Mouse (Mus musculus) liver, embryonic 16.5 days (tissue): Measurements from ENCODE around the gene Cfap221. TPM values are rescaled to one million over a fixed set of nuclear protein-coding genes. Genes with fewer than 3 reads are reported as not detected.

Experiments used
- ATAC-seq: fragments of 200-750 bp; cut with Nextera tagmentation; 2 replicates; pipeline ENCODE4 v1.8.0; 2017; ENCODE audit warnings: low read depth, mild to moderate bottlenecking, moderate number of reproducible peaks, moderate library complexity
- H3K27ac ChIP-seq: fragments of 300-500 bp; sonication (generic); 2 replicates; pipeline ENCODE4 v1.5.1; 2014; ENCODE audit warnings: mild to moderate bottlenecking, low read length
- H3K27me3 ChIP-seq: fragments of 300-500 bp; sonication (generic); 2 replicates; pipeline ENCODE4 v1.6.1; 2014; ENCODE audit warnings: low read depth, low read length, mixed read lengths; ENCODE audit not compliant: control insufficient read depth, insufficient read depth
- H3K36me3 ChIP-seq: fragments of 300-500 bp; sonication (generic); 2 replicates; pipeline ENCODE4 v1.6.1; 2014; ENCODE audit warnings: mild to moderate bottlenecking; ENCODE audit not compliant: control insufficient read depth, insufficient read depth
- H3K4me1 ChIP-seq: fragments of 300-500 bp; sonication (generic); 2 replicates; pipeline ENCODE4 v1.6.1; 2014; ENCODE audit warnings: low read depth, low read length, mixed read lengths; ENCODE audit not compliant: control insufficient read depth
- H3K4me2 ChIP-seq: fragments of 300-500 bp; sonication (generic); 2 replicates; pipeline ENCODE4 v1.6.1; 2014; ENCODE audit warnings: low read depth, low read length, mixed read lengths
- H3K4me3 ChIP-seq: fragments of 300-500 bp; sonication (generic); 2 replicates; pipeline ENCODE4 v1.5.1; 2014; ENCODE audit warnings: low read depth, mild to moderate bottlenecking, low read length
- H3K9ac ChIP-seq: fragments of 300-500 bp; sonication (generic); 2 replicates; pipeline ENCODE4 v1.6.1; 2014; ENCODE audit warnings: low read depth, low read length
- H3K9me3 ChIP-seq: fragments of 300-500 bp; sonication (generic); replicated peaks from 2 replicates; pipeline ENCODE4 v1.6.1; 2016; ENCODE audit warnings: low read length; ENCODE audit not compliant: control insufficient read depth
- WGBS: fragments of 180-500 bp; shearing (Covaris S2); extraction: QIAGEN DNeasy Blood & Tissue Kit; methylation state at CpG from one replicate; pipeline ENCODE4 v1.1.7; 2014; ENCODE audit not compliant: insufficient replicate concordance; 5-methylcytosine and 5-hydroxymethylcytosine counted together
- polyA plus RNA-seq: library from polyadenylated mRNA; unstranded; fragments of >200 nt; fragmentation: Nextera tagmentation; extraction: Ambion mirVana; gene quantifications from 2 replicates; pipeline ENCODE4 v1.2.1, GENCODE M21; 2015

Gene Cfap221
- polyA plus RNA-seq, 1 experiment from 2014 or later: not detected

GRCm38 (mm10) chr1:119877469-119877868 lies 119.6 kb downstream of the Cfap221 start:
- Histone ChIP-seq H3K4me3 (no peak overlapping the region), H3K9ac (no peak overlapping the region), H3K27ac (no peak overlapping the region), H3K4me1 (no peaks in the 10 kb centered on the region), H3K27me3 (no peaks in the 10 kb centered on the region), H3K4me2 (no peak overlapping the region; the same call in 1 of the 2 replicates), H3K9me3 (no peaks in the 10 kb centered on the region), H3K36me3 (no peaks in the 10 kb centered on the region)
- peak; percentile 43; the same call in 1 of the 2 replicates for ATAC-seq
- WGBS: 58% methylated on average over 4 of the region's 4 CpGs

Other genes starting within 250 kb of the Cfap221 start
- 1.2 and 1.5 TPM in 2 replicates for gene Ptpn4, start 159.6 kb downstream of the Cfap221 start, polyA plus RNA-seq
- gene Tmem177, start 84.0 kb downstream of the Cfap221 start, polyA plus RNA-seq: 4.0 and 4.2 TPM in 2 replicates
- 0.05 TPM in 1 of 2 replicates, not detected in the other for gene Sctr, start 9.7 kb upstream of the Cfap221 start, polyA plus RNA-seq
- 89.2 and 94.7 TPM in 2 replicates for gene Tmem37, start 76.8 kb upstream of the Cfap221 start, polyA plus RNA-seq
- gene Dbi, start 123.8 kb upstream of the Cfap221 start, polyA plus RNA-seq: 1,140 and 1,165 TPM in 2 replicates
- 4.8 and 6.5 TPM in 2 replicates for gene 3110009E18Rik, start 124.0 kb upstream of the Cfap221 start, polyA plus RNA-seq